Mouse (Mus musculus) frontal cortex, postnatal 14 days (tissue): ENCODE data around the gene Sdk2.

Experiments used
- DNase-seq, 2 experiments: peaks; one replicate each; pipeline ENCODE4 v3.0.0; 2022; ENCODE audit warnings: low spot score in 2 of 2

The Sdk2 gene

DNA sequence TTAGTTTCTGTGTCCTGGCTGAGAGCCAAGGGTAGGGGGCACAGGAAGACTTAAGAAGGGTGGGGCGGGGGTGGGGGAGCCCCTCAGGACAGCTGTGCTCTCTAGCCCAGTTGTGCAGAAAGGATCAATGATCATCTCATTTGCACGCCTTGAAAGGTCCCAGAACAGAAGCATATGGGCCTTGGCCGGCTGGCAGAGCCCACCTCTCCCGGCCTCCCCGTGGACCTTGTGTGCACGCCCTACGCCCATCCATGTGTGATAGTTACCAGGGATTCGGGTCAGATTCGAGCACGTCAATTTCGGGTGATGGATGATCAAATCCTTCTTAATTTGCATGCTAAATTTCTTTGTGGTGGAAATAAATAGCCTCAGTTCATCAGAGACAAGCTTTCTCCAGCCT, 136.7 kb downstream of the Sdk2 start:
- DNase-seq, result no peak

DNA sequence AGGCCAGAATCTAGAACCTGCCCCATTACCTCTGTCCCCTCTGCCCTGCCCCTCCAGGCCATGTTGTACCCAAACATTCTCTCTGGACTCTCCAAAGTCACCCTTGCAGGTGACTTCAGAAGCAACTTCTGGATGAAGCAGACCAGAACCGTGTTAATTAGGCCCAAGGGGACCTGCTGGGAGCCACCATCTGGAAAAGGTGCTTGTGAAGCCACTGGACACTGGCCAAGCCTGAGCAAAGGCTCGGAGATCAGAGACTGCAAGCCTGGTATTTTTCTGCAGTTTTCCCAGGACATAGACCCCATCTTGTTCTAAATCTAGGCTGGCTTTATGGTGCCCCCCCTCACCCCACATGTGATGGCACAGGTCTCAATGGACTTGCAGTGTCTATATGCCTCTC, 138.0 kb downstream of the Sdk2 start:
- no peak for DNase-seq

DNA sequence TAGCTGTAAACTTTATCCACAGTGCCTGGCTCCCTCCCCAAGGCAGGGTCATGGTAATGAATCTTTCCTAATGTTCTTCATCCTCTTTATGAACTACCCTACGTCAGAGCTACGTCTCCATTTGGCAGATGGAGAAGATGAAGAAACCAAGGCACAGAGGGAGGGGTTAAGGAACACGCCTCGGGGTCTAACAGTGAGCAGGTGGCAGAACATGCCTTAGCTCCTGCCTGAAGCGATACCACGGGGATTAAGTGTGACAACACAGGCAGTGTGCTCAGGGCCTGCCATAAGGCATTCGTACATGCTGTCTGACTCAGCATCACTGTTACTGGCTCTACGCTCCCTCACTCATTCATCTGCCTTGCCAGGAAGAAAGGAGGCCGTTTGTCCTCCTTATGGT, 138.6 kb downstream of the Sdk2 start:
- no peak for DNase-seq

DNA sequence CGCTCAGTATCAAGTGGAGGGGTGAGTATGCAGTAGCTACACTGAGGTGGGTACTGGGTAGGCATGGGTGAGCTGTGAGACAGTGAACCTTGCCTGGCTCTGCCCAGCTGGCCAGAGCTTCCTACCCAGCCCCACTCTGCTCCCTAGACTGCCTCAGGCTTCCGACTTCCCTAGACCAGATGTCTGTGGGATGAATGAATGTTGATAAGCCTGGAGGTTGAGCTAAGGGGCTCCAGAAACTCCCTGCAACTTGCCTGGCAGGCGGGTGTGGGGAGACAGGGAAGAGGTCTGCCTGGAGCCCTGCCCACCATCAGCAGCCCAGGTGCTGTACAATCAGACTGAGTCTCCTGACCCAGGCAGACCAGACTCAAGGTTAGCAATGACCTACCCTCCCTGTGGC, 139.0 kb downstream of the Sdk2 start:
- no peak for DNase-seq

DNA sequence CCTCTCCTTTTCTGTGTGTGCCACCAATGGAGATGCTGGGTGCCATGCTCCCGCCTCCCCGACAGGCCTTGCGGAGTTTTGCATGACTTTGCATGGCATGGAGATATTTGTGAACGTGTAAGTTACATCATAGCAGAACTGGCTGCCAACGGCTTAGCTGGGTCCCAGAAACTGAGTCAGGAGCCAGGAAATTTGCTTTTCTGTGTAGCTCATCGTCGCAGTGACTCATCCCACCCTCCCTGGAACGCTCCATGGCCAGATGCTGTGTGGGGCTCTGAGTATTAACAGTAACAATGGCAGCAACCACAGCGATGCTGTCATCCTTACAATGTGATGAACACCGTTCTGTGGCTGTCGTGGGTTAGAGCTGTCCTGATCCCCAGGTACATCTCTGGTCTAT, 139.6 kb downstream of the Sdk2 start:
- peak; percentile 67 to 80 for DNase-seq

DNA sequence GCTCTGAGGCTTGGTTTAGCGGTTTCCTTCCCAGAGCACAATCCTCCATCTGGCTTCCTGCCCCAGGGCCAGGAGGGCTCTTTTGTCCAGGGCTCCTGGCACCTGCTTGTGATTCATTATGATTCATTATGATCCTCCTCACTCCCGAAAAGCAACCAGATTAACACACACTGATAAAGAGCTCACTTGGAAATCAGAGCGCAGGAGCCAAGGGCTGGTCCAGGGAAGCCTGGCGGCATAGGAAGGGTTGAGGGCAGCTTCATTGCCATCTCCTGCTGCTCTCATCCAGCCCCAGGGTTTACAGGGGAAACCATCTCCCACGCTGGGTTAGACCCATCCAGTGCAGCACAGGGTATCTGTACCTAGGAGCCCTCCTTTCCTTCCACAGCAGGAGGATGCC, 143.7 kb downstream of the Sdk2 start:
- DNase-seq, result no peak

DNA sequence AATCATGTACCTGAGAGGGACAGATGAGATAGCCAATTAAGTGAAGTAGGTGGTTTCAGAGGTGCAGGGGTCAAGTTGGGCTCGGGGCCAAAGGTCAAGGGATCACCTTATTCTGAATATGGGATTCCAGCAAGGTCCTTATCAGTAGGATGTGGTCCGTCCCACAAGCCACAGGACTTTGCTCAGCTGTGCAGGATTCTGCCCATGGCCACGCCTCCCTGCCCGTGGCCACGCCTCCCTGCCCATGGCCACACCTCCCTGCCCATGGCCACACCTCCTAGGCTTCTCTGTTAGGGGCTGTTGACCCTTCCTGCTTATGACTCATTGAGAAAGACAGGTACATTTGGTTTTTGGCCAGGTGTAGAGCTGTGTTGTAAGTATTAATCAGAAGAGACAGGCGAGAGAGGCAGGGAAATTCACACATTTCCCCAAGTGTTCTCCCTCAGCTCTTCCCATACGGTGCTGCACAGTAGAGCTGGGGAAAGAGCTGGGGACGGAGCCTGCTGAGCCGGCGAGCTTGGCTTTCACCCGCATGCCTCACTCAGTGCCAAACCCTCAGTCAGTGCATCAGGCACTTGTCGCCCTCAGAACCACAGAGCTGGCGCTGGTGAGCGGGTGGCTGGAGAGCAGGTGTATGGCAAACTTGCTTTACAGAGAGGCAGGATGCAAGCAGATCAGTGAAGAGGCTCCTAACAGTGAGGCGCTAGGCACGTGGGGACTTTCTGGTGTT, 163.6 kb downstream of the Sdk2 start:
- DNase-seq, result no peak

DNA sequence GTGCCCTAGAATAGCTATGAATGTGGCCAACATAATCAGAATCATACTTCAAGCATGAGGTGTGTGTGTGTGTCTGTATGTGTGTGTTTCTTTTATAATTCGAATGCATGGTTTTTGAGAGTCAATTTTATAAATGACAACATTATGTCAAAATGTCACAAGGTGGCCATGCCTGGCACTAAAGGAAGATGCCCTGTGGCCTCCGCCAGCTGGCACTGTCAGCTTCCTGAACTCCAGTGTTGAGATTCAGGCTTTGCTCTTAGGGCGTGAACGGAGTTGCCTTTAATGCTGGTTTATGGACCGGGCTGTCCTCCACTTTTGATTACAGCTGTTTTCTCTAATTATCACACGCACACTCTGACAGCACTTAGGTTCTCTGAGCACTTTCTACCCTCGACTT, 164.9 kb downstream of the Sdk2 start:
- DNase-seq, result no peak

DNA sequence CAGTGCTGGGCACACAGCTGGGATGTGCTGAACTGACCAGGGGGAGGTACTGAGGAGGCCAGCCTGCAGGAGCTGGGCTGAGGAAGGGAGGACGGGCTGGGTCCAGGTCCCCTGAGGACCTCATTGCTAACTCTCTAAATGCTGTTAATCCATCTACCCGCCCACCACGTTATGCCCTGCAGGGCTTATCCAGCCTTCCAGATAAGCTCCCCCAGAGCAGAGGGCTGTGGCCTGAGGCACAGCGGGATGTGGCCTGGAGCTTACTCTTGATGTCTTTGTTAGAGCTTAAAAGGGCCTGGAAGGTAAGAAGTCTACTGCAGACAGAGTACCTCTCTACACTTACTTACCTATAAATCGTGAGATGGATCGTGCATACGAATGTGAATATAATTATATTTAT, 168.2 kb downstream of the Sdk2 start:
- no peak for DNase-seq

DNA sequence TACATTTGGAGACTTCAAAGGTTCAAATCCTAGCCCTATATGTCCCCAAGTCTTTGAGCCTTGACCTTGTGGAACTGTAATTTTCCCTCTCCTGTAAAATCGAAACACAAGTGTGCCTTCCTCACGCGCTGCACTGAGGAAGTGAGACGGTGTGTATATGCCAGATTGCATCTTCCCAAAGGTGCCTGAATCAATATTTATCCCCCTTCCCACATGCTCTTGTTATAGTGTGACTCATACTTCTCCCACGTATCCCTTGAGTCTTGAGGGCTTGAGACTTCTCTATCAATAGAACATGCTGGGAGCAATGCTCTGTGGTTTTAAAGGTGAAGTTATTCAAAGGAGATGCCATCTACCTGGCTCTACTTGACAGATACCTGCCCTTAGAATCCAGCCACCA, 170.8 kb downstream of the Sdk2 start:
- no peak for DNase-seq

DNA sequence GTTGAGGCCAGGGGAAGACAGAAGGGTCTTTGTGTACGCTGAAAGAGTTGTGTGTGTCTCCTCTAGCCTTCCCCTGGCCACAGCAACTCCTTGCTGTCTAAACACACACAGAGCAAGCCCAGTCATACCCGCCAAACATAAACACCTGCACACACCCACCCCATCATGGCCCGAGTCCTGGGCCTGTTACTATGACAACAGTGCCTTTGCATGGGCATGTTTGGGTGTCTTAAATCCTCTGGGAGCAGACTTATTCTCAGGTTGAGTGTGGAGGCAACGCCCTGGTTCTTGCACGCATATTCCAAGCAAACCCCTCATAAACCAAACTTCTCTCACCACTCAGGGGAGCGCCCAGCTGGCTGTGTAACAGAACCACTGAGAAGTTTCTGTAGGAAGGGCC, 173.9 kb downstream of the Sdk2 start:
- no peak for DNase-seq

DNA sequence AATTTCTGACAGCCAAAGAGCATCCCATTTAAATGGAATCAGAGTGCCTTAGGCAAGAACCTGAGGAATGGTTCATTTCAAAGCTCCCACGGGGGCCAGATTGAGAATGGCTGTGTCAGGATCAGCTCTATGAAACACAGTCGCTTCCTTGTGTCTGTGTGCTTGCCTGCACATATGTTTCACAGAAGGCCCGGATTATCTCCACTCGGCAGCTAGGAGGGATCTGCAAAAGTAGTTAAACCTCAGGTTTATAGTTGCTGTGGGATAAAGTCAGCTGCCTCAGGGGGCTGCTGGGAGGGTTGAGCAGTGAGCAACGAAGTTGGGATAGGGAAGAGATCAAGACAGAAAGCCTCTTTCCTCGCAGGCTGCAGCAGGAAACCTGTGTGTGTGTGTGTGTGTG, 174.8 kb downstream of the Sdk2 start:
- DNase-seq, result no peak

DNA sequence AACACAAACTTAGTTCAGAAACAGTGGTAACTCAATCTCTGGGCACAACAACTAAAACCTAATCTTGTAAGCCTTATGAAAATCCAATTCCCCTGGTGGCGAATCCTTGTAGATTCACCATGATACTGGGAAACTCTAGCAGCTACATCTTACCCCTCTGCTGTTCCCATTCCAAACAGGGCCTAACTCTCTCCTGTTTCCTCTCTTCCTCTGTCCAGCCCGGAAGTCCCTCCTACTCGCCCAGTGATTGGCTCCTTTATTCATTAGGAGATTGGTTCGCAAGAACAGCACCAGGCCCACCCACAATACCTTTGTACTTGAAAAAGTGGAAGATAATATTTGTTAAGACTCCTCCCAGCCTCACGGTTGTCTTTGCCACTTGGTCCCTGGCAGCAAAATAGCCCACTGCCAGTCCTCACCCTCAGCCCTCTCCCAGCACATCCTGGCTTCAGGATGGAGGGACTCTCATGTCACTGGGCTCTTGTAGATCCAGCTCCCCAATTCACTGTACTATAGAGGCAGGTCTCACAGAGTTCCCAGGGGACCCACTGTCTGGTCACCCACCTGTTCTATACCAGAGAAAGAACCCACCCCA, 178.6 kb downstream of the Sdk2 start:
- DNase-seq, result no peak

DNA sequence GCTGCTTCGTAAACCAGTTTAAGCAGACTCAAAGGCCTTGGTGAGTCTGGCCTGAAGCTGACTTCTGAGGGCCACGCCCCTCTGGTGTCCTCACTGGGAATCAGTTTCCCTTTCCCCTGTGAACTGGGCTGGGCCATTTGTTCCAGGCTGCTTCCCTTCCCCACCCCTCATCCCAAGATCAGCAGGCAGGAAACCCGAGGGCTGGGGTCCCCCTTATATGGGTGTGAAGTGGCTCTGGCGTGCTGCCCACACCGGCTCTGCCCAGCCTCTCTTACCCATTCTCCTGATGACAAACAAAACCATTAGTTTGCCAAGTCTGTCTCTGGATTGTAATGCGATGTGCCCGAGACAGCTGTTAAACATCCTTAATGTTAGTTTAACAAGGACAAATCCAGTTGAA, 180.5 kb downstream of the Sdk2 start:
- DNase-seq, result no peak

DNA sequence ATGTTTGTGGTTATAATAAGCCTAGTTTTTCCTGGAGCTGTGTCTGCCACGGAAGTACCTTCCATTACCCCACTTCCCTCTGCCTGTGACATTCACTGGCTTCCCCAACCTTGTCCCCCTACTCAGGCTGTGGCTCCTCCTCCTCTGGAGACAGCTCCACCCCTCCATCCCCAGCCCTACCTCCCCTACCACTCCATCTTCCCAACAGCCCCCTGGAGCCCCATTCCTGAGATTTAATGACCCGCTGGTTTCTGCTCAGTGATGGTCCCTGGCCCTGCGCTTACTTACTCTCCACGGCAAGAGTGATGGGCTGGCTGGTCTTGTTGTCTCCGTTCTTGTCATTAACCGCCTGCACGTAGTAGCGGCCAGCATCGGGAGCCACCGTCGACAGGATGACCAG, 181.9 kb downstream of the Sdk2 start:
- no peak for DNase-seq

DNA sequence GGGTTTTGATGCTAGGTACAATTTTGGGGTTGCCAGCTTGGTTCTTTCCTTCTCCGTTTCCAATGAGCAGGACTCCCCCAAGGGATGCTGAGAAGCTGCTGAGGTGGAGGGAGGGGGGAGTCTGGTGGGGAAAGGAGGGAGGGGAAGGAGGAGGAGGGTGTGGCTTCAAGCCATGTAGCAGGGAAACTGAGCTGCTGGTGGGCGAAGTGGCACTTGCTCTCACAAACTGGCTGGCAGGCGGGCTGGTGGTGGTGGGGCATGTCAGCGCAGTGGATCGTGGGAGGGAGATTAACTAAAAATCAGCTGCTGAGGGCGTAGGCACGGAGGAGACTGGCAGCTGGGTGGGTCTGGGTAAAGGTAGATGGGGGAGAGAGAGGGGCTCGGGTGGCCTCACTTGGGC, 183.8 kb downstream of the Sdk2 start:
- peak; percentile 44 to 59 for DNase-seq

DNA sequence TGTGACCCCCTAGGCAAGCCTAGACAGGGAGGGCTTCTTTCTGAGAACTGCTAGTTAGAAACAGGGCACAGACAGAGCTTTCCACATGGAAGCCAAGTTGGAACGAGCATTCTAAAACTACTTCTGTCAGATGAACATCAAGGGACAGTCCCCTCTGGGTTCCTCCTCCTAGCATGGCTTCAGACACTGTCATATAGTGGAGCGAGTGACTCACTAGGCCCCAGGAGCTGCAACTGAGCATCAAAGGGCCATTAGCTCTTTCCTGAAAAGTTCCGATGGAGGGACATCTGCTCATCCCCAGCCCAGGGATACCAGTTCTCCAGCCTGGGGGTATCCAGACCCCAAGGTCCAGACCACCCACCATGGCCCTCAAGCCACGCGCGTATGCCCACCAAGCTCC, 185.0 kb downstream of the Sdk2 start:
- no peak for DNase-seq

DNA sequence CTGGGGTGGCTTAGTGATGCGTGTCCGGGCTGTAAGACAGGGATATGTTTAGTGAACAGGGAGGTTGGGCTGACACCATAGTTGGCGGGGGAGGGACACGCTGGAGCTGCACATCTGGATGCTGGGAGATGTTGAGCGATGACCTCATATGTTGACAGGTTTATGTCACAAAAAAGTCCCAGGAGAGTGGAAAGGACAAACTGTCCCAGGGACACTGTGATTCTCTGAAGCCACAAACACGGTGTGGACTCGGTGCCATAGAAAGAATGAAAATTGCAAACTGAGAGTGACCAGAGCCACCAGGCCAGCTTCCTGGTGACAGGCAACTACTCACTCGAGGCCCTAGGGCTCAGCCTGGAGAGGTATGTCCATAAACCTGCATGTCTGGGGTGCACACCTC, 199.8 kb downstream of the Sdk2 start:
- no peak for DNase-seq

DNA sequence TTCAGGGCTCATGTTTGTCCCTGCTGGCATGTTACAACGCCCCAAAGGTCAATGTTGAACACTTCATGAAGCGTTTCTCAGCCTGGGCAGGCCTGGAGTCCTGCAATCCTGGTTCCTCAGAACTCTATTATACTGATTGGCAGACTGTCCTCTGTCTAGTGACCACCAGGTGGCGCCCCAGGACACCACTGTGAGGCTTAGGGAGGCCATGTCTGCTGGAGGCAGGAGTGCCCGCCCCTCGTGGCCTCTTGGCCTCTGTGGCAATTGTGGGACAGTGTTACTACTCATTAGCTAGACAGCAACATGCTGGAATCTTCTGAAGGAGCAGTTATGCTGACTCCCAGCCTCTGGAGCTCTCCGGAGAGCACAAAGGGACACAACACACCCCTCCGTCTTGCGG, 201.2 kb downstream of the Sdk2 start:
- DNase-seq, result peak; percentile 67 to 80

DNA sequence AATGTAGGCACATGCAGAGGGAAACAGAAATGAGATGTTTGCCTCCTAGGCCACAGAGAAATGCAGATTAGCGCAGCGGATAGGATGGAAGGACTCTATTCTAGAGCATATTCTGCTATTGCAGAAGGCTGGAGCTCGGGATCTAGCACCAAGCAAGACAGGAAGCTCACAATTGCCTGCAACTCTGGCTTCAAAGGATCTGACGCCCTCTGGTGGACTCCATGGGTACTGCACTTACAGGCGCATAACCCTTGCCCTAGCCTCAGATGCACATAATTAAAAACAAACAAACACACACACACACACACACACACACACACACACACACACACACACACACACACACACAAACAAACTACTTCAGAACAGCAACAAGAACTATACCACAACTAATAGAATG, 203.4 kb downstream of the Sdk2 start:
- no peak for DNase-seq

DNA sequence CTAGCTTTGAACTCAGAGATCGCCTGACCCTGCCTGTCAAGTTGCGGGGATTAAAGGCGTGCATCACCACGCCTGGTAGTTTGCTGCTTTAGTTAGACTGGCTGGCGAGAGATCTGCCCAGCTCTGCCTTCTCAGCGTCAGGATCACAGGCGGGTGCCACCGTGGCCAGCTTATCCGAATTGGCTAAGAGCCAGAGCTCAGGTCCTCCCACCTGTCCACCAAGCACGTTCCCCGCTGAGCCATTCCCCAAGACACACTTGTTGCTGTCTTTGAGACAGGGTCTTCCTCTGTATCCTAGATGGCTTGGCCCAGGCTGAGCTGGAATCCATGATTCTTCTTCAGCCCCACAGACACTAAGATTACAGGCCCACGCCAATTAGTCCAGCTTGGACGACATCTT, 211.2 kb downstream of the Sdk2 start:
- DNase-seq, result no peak

DNA sequence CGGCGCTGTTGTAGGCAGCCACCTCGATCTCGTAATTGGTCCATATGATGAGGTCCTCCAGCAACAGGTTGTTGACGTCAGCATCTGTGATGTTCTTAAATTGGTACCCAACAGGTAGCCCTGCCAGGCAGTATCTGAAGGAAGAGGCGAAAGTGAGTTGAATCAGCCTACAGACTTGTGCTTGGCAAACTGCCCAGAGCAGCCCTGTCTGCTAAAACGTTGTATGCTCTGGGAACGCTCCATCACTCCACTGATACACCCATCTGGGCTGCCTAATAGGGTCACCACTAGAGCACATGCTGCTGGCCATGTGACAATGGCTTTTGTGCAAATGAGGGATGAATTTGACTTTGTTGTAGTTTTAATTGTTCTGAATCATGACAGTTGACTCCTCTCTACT, 215.1 kb downstream of the Sdk2 start:
- no peak for DNase-seq

DNA sequence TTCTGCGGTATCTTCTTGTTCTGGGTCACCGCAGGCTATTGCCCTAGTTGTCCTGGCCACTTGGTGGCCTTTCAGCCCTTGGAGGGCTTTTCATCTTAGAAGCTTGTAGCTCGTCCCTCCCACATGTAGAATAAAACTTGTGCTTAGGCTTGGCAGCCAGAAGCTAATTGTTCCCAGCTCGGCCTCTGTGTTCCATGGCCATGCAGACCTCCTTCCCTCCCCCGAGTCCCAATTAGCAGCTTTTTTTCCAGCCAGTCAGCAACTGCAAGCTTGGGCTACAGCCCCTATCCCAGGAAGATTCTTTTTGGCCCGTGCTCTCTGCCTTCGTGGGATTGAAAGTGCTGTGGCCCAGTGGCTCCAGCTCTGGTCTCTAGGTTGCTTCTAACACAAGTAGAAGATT, 217.5 kb downstream of the Sdk2 start:
- DNase-seq, result no peak

DNA sequence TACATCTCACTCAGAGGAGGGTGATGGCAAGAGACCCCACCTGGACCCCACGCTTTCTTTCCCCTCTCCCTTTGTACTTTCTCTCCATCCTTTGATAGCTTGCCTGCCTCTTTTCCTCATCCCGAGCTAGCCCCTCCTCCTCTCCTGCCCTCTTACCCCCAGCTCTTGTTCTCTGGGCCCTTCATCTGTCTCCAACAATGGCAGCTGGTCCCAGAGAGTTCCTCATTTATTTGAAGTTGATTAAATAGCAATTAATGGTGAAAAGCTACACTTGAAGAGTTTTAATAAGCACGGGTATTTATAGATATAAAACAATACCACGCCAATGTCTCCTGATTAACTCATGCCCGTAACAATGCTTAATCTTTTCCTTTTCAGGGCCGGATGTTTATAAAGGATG, 222.9 kb downstream of the Sdk2 start:
- no peak for DNase-seq
